Mouse (Mus musculus) megakaryocyte progenitor cell, adult 5-6 weeks (primary cell): Measurements from ENCODE around the gene Ccdc91. TPM values are rescaled to one million over a fixed set of nuclear protein-coding genes. Genes with fewer than 3 reads are reported as not detected.

Experiments
- total RNA-seq, 2 experiments: library from RNA; stranded (forward) in 1 of 2; stranded (reverse) in 1 of 2; fragments of 157-497, 149-512 nt in 1 of 2; fragments of 200-1000 nt in 1 of 2; gene quantifications; 2 replicates each; pipeline versions ENCODE4 v1.2.3 to v1.2.4; 2015 to 2017

Gene Ccdc91
- total RNA-seq, 2 experiments from 2014 or later = 4.6 to 29.4 TPM

Other genes starting within 250 kb of the Ccdc91 start
- not detected in 2 replicates for gene Pthlh, start 211.6 kb upstream of the Ccdc91 start, total RNA-seq (2015)
- gene Pthlh, start 211.6 kb upstream of the Ccdc91 start, total RNA-seq (2017) = not detected in 2 replicates